Mouse (Mus musculus) spleen, postnatal 10 days (tissue): ENCODE data around the gene Olfr492.

Source experiments
- DNase-seq, 2 experiments: peaks; one replicate each; pipeline ENCODE4 v3.0.0; 2021 to 2022; ENCODE audit warnings: low spot score in 2 of 2

The Olfr492 gene

GRCm38 (mm10) chr7:108323574-108323973 is at the start of gene Olfr492:
Olfr492 (minus strand) TSS chr7:108323674.
- DNase-seq = no peak

- DNase-seq = no peak
Observed at GRCm38 (mm10) chr7:108365035-108365434, 41.6 kb upstream of the Olfr492 start, which contains the start of gene Olfr494. Olfr494 (plus strand) TSS chr7:108365335.

- no peak for DNase-seq
Observed at GRCm38 (mm10) chr7:108346879-108347278, 23.4 kb upstream of the Olfr492 start, which contains the start of gene Olfr493. Olfr493 (minus strand) TSS chr7:108346979.

- DNase-seq = no peak
Observed at GRCm38 (mm10) chr7:108313151-108313550, 10.3 kb downstream of the Olfr492 start, which contains the start of gene Olfr491. Olfr491 (plus strand) TSS chr7:108313451.

GRCm38 (mm10) chr7:108288834-108289233 is 34.6 kb downstream of the Olfr492 start, which contains the start of gene Olfr490:
Olfr490 (minus strand) TSS chr7:108288934.
- DNase-seq = no peak
